Mouse (Mus musculus) embryo, embryonic 9.5 days (tissue): ENCODE measurements around the gene Elac2.

Experiments used
- DNase-seq: peaks from one replicate; pipeline ENCODE4 v3.0.0-alpha.2; 2017; ENCODE audit errors: extremely low spot score

Elac2 gene

DNA sequence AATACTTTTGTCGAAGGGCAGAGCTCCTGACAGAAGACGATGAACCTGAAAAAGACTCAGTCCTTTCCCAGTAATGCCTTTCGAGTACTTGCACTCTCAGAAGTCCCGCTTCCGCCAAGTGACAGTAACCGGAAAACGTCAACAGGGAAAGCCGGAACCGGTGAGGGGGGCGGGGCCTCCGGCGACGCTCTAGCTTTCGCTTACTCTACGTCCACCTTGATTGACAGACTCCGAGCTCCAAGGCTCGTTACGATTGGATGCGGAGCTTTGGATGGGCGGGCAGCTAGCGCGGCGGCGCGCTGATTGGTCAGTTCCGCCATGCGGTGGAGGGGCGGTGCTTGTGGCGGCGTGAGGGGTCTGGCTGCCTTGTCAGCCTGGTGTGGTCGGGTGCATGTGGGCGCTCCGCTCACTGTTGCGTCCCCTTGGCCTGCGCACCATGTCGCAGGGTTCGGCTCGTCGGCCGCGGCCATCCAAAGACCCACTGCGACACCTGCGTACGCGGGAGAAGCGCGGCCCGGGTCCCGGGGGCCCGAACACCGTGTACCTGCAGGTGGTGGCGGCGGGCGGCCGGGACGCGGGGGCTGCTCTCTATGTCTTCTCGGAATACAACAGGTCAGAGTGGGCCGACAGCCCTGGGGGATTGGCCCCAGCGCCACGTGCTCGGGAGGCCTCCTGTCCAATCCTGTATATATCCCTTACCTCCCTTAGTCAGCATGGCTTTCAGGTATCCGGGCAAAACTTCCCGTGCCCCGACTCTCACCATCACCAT lies at the start of gene Elac2:
Gene Elac2 (plus strand): TSS at position 319 of the 769 bp plus-strand sequence.
- peak; percentile 98 for DNase-seq

GRCm38 (mm10) chr11:64929130-64929529 lies 49.7 kb upstream of the Elac2 start:
- DNase-seq = no peak

- DNase-seq = no peak
These were observed 47.6 kb upstream of the Elac2 start for GRCm38 (mm10) chr11:64931060-64931770.

DNA sequence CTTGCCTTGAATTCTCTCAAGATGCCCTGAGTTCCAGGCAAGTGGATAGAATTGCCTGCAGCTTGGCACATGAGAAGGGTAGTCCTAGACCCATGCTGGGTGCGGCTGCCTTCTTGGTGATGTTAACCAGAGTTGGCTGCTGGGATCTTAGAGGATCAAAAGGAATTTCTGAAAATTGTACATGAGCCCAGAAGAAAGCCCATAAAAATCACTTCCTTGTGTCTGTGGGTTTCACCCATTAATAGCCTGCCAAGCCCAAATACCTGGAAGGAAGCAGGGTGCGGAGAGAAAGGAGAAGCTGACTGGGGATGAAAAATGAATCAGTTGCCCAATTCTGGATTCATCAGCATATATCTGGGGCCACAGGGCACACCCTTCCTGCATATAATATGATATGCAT lies 41.6 kb upstream of the Elac2 start:
- DNase-seq = no peak

DNA sequence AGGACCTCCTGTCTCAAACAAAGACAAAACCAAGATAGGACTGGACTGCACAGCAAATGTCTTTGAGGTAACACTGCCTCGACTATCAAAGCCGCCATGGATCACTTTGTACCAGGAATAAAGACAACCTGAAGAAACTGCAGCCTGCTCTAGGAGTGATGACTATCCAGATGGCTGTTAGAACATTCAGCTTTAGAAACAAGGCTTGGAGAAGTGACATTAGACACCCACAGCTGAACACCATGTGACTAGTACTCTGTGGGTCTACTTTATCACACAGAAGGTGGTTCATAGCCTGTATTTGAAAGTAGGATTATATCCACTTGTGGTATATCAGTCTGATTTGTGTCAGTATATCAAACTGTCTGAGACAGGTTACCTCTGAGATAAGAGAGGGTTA lies 37.6 kb upstream of the Elac2 start:
- DNase-seq = no peak

DNA sequence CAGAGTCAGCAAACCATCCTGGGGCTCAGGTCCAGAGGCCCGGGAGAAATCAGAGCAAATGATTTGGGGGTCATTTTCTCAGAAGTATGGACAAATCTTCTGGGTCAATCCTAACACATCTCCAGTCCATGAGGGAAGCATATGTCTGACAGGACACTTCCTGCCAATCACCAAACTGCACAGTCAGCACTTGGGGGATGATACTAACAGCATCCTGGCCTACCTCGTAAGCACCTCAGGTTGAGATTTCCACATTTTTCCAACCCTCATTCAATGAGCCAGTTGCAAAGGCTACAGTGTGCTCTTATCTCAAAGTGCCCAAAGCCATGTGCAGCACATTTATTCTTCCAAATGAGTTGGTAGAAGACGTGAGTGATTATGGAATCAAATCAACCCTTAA lies 29.1 kb upstream of the Elac2 start:
- DNase-seq = no peak

DNA sequence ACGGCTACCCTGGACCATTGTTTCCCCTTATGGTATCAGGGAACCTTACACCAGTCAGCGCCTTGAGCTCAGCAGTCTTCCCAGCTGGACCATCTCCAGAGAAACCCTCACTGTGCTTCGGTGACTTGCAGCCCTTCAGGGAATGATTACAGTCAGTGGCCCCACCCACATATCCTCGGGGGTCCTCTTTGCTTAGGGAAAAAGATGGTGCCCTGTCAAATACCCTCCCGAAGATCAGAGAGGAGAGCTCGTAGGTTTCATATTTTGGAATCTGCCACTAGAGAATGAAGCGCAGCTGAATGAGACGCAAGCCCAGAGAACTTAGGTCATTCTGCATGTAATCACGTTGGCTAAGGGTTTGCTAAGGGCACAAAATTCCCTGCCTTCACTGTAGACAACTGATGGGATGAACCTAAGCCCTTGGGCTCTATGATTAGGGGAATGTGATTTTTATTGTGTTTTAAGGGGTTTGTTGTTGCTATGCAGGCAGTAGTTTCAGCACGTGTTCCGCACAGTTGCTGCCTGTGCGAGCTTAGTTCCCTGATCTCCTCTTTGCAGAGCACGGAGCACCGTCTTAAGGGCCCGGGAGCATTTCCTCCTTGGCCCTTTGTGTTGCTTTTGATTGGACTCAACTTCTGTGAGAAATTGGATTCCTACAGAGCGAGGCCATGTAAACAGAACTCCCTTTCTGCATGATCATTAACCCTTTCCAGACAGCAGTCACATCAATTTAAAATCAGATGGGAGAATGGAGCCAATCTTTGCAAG lies 21.7 kb upstream of the Elac2 start:
- DNase-seq = peak; percentile 54

- no peak for DNase-seq
These were observed 16.2 kb upstream of the Elac2 start for GRCm38 (mm10) chr11:64962629-64963028.

DNA sequence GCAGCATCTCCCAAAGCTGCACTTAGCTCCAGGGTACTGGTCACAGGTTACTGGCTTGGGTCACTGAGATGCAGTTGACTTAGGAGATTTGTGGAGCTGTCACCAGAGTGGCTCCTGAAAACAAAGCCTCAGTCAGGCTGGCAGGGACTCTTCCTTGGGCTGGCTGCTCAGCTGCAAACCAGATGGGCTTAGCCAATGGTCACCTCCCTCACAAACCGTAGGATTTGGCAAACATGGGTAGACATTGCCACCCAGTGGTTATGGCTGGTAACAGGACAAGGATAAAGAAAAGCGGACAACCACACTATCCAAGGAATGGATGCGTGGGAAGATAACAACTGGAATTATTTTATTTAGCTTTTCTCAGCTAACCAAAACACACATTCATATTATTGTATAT lies 10.3 kb upstream of the Elac2 start:
- peak; percentile 87 for DNase-seq

DNA sequence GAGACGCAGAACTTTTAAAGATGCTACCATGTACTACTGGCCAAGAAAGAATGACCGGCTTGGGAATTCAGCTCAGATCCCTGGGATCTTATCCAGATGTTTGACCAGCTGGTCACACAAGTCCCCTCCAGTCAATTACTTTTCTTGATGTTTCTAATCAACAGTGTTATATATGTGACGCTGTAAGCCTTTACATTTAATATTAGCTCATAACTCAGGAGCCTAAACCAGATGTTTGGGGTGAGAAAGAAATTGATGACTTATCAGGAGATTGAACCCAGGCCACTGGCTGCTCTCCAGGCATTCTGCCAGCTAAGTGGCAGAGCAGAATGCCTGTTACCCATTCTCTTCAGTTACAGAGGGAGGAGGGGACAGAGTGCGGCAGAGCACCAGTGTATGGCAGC lies 9.9 kb upstream of the Elac2 start:
- DNase-seq = no peak

DNA sequence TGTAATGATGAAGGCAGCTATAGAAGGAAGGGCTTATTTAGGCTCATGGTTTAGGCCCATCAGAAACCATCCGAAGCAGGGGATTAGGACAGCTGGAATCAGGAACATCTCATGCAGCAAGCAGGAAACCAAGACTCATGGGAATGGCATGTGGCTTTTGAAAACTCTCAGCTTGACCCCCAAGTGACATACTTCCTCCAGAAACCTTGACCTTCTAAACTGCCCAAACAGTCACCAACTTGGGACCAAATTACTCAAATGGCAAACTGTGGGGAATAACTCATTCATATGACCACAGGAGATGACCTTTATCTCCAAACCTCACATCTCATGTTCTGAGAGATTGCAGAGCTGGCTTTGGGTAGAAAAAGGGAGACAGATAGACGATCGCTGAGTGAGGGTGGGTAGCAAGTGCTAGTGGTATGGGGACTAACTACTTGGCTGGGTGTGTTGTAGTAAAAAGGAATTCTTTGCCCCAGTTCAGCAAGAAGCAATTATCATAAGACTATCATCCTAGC lies 7.3 kb upstream of the Elac2 start:
- DNase-seq = no peak

DNA sequence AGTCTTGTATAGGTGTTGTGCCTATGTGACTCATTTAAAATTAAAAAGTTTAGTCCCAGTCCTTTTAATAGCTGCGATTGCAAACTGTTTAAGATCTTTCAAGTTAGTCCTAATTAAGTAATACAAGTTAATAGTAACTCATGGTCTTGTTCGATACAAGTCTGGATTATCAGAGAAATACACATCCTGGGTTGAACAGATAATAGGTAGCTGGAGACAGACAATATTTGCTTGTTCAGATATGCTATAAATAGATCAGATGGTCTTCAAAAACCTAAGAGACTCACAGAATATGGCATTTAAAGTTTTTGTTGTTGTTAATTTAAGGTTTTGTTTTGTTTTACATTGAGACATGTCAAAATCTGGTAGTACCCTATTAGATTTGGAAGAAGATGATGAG lies 6.4 kb upstream of the Elac2 start:
- DNase-seq = no peak

DNA sequence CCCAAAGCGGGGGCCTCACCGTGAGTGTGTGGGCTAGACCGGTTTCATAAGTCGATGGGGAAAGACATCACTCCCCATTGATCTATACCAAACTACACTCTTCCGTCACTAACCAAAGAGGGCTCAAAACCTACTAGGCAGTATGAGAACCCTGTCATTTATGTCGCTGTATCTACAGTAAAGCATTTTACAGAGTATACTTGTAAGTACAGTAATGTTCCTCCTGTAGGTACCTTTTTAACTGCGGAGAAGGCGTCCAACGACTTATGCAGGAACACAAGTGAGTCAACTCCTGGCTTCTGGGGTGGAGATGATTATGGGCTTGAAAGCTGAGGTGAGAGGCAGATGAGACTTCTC lies 629 bp downstream of the Elac2 start:
- peak; percentile 8 for DNase-seq

- DNase-seq = no peak
These were observed 9.7 kb downstream of the Elac2 start for GRCm38 (mm10) chr11:64988556-64988955.

DNA sequence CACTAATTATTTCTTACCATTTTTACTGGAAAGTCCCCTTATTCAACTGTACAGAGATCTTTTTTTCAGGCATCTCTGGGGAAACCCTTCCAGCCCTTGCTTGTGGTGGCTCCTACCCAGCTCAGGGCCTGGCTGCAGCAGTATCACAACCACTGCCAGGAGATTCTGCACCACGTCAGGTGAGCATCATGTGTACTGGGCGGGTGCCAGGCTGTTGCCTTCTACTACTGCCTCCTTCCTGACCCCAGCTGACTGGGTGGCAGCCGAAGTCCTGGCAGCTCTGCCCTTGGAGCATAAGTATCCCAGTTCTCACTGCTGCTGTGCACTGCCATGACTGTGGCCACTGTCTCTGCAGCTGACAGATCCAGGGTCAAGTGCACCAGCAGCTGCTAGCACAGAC lies 19.6 kb downstream of the Elac2 start:
- no peak for DNase-seq

- DNase-seq = no peak
These were observed 20.8 kb downstream of the Elac2 start for GRCm38 (mm10) chr11:64999685-65000084.

- DNase-seq = no peak
These were observed 22.9 kb downstream of the Elac2 start for GRCm38 (mm10) chr11:65001729-65002128.

DNA sequence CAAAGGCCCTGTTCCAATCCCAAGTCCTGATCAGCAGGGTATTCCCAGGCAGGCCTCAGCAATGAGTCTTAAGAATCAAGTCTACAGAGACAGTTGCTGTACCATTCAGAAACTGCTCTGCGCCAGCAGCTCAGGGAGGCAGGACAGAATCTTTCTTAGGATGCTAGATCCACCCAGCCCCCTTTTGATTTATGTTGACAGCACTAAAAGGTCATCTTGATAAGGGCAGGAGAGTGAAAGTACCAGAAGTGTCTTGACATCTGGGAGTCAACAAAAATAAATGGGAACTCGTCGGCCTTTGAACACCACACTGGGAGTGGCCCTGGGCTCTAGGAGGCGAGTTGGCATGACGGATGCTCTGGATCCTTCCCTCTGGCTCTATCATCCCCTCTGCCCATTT lies 24.8 kb downstream of the Elac2 start:
- peak; percentile 17 for DNase-seq

GRCm38 (mm10) chr11:65004836-65005235 lies 26.0 kb downstream of the Elac2 start:
- no peak for DNase-seq

DNA sequence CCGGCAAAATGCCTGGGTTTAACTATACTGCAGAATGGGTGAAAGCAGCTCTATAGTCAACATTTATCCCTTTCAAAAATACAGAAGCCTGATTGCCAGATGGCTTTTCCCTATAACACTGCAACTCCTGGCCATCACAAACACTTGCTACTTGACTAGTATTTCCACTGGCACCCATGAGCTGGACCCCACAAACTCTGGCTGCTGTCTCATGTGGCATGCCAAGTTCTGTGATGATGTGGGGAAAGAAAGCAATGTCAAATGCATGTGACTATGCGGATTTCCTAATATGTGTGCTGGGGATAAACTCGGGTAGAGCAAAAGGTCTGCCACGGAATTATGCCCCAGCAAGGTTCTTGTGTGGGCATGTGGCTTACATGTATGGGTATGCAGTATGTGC lies 27.2 kb downstream of the Elac2 start:
- DNase-seq = no peak

GRCm38 (mm10) chr11:65013906-65014305 lies 35.1 kb downstream of the Elac2 start:
- DNase-seq = no peak

DNA sequence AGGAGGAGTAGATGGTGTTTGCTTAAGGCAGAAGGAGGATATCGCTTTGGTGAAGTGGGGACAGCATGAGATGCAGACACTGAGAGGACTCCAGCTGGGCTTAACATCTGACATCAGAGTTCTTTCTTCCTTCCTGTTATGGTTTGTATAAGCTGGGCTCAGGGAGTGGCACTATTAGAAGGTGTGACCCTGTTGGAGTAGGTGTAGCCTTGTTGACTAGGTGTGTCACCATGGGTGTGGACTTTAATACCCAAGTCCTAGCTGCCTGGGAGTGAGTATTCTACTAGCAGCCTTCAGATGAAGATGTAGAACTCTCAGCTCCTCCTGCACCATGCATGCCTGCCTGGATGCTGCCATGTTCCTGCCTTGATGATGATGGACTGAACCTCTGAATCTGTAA lies 37.9 kb downstream of the Elac2 start:
- DNase-seq = no peak

DNA sequence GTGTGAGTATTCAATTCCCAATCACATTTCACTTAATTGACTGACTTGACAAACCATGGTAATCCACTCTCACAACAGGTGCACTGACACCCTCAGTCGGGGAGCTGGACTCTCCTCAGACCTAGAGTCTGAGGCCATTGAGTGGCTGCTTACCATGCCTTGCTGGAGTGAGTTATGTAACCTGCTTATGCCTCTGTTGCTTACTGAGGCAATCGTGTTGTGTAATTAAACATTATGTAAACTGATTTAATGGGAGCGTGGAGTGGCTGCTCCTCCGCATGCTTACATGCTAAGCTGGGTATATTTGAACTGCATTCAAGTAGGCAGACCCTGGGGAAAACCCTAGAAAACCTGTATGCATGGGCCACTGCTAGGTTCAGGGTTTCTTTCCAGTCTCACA lies 41.9 kb downstream of the Elac2 start:
- no peak for DNase-seq
